Mouse (Mus musculus): Measurements from ENCODE around the gene Arhgef12.
"Not testable (repeated sequence)": the region's sequence is repeated elsewhere in the genome, so short reads cannot be mapped to it uniquely, and the experiment has no call there.

The Arhgef12 gene

DNA sequence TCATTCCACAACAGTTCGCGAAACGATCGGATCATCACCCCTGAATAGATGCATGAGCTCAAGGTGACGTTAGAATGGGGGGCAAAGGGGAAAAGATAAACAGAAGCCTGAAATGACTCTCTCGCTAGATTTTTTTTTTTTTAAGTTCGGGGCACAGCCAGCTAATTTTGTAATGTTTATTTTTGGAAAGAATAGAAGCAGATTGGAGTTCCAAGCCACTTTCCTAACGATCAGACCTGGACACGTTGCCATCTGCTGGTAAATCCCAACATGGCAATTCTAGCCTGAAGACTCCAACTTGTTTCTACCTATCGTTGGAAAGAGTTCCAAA is at the start of gene Arhgef12:
TSS of gene Arhgef12 (minus strand) at position 53 of the 331 bp plus-strand sequence.
- DNase-seq: peak; percentile 66

DNA sequence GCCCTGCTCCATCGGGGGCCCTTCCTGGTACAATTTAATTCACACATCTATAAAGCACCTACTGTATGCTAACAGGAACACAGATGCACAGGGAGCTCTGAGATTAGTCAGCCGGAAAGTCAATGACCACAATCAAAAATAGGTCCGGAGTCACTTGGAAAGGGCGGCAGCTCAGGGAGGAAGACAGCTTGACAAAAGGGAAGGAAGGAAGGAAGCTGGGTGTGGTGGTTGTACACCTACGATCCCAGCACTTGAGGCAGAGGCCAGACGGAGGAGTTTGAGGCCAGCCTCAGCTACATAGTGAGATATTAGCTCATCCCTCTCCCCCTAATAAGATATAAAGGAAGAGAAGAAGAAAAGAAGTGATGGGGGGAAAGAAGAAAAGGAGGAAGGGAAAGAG is 48.9 kb upstream of the Arhgef12 start:
- DNase-seq: no peak

DNA sequence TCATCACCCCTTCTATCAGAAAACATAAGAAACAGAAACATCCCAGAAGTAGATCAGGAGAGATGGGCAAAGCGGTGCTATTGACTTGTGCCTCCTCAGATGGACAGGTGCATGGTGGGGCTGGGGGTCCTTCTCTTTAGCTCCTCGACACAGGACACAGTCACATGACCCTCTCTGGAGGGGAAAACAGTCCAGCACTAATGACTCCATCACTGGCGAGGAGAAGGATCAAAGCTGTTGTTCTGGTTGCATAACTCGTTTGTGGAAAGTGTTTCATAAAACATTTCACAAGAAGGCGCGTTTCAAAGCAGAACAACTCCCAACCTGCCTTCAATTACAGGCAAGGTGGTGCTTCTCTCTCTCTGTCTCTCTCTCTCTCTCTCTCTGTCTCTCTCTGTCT is 44.7 kb upstream of the Arhgef12 start:
- DNase-seq: no peak

DNA sequence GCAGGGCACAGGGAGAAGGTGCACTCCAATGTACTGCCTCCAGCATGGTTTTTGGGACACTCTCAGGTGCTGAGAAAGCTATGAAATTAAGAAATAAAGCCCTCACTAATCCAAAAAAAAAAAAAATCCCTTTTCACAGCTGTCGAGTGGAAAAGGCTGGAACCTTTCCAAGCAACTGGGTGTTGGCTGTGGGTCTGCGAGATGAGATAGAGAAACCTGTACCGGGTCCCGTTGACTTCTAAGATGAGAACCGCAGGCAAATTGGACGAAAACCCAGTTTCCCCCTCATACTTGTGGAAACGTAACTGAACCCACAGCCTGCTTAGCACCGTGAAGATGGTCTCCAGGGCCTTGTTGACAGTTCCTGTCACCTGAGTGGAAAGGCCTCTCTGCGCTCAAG is 43.9 kb upstream of the Arhgef12 start:
- DNase-seq: no peak

DNA sequence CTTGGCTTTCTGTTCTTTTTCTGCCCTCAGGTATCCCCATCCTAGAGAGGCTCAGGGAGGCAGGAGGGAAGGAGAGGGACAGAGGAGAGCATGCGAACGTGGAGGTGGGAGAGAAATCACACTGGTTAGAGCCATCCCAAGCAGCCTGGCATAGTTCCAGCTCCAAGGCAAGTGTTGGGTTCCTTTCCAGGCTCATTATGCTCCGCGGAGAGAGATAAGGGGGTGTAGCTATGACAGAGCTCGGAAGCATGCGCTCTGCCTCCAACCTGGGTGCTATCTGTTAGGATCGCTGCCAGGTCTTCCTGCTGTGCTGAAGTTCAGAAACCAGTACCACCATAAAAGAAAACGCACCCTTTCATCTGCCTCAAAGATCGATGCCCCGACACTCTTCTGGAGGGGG is 43.0 kb upstream of the Arhgef12 start:
- no peak for DNase-seq

DNA sequence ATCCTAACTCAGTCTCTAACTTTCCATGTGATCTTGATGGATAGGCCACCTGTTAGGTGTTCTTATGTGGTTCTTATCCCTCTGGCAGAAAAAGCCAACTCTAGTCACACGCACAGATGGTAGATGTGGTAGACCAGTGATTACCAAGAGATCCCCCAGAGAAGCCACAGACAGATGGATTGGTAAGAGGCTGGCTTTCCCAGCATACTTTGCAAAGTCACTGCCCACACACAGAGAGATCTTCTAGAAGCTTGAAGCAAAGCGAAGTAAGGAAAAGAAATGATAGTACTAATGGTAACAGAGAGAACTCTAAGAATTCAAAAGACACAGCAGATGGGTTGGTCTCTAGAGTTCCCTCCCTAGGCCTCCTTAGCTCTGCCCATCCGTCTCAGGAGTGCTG is 42.5 kb upstream of the Arhgef12 start:
- DNase-seq: no peak

DNA sequence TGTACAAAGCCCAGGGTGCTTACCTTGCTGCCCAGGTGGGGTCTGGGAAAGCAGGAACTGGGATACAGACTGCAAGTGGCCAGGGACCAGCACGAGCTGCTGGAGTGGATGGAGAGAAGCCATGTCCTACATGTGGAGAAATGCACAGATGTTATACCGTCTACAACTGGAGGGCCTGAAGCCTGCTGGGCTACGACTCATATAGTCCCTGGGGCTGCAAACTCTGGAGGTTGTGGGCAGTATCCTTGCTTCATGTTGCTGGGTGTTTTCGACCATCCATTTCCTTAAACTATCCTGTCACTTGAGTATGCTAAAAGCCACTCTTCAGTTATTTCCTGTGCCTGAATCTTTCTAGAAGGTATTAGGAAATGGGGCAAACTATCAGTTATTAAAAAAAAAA is 38.2 kb upstream of the Arhgef12 start:
- no peak for DNase-seq

DNA sequence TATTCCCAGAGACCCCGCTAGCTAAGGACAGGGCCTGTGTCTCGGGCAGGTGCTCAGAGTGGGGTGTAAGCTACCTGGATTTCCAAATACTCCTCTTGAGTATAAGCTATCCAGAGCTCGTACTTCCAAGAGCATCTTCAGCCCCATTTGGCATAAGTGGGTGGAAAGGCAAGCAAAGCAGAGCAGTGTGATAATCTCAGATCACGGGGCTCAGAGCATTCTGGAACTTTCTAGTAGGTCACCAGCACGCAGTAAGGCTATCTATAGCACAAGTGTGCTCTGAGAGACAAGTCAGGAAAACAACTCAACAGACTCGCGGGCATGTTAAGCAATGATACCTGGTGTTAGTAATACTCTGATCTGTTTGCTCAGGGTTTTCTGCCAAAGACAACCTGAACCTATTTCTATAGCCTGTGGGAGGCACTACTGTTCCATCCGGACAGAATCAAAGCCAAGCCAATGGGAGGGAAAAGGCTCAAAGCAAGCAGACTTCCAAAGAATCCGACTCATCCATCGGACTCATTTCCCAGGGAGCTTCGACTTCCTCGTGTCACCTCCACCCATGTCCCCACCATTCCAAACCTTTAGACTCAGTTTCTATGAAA is 37.3 kb upstream of the Arhgef12 start:
- no peak for DNase-seq

DNA sequence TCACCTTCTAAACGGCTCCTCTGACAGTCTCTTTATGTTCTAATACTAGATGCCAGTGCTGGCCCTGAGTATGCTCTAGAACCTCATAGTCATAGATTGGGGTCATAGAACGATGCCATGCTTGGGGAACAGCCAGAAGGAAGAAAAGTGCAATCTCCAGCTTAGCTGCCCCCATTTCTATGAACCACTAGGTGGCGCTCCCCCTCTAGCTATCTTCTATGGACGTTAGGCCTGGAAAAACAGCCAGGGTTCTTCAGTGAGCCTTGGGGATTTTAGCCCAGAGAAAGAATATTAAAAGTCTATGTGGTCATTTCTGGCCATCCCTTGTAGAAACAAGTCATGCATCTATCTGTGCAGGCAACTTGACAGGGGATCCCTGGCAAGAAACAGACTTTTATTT is 34.8 kb upstream of the Arhgef12 start:
- DNase-seq: peak; percentile 57

DNA sequence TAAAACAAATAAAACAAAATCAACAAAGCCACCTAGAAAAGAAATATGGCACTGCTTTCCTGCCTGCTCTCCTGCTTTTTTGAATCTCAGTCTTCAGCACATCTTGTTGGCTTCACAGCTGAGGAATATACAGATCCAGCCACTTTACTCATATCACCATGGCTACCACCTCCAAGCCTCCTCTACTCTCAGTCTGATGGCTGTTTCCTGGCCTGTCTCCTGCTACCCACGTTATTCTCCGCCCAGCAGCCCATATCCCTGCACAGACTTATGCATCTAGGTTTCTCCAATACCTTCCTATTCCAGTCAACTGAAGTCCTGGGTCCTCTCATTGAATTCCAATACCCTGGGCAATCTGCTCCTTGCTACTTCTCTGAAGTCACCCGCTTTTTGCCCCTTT is 26.5 kb upstream of the Arhgef12 start:
- no peak for DNase-seq

DNA sequence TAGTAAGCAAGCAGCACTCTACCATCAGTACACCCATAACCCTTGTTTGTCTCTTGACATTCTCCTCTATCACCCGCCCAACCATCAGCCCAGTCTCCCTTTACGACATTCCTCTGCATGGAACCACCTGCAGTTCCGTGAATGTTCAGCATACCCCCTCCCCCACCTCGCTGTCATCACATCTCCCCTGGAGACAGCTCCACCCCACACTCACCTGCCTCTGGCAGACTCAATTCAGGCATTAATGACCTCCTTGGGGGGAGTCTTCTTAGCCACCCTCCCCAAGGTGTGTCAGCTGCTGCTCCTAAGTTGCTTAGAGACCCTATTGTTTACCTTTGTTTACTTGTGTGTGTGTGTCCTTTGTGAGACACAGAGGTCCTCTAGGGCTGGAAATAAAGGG is 25.3 kb upstream of the Arhgef12 start:
- no peak for DNase-seq

DNA sequence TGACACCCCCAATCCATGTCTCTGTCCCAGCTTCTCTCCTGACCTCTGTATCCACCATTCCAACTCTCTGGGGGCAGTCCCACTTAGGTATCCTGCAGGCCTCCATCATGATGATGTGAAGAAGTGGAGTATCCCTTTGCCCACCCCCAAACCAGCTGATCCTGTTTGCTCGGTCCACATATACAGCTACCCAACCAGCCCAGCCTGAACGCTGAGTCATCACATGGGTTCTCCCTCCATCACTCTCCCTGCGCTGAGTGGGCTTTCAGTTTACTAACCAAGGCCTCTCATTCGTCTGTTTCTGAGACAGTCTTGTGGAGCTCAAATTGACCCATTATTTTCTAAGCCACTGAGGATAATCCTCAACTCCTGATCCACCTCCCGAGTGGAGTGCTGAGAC is 24.9 kb upstream of the Arhgef12 start:
- DNase-seq: no peak

DNA sequence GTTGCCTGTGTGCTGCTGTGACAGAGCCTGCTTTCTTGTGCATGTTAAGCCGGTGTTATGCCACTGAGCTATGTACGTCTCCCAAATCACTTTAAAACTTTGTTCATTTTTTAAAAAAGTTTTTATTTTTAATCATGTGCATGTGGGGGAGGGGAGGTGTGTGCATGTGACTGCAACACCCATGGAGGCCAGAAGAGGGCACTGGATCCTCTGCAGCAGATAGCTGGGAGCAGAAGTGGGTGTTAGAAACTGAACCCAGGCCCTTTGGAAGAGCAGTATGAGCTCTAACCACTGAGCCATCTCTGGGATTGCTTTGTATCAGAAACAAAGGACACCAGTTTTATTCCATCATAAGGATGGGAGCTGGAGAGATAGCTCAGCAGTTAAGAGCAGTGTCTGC is 23.6 kb upstream of the Arhgef12 start:
- no peak for DNase-seq

DNA sequence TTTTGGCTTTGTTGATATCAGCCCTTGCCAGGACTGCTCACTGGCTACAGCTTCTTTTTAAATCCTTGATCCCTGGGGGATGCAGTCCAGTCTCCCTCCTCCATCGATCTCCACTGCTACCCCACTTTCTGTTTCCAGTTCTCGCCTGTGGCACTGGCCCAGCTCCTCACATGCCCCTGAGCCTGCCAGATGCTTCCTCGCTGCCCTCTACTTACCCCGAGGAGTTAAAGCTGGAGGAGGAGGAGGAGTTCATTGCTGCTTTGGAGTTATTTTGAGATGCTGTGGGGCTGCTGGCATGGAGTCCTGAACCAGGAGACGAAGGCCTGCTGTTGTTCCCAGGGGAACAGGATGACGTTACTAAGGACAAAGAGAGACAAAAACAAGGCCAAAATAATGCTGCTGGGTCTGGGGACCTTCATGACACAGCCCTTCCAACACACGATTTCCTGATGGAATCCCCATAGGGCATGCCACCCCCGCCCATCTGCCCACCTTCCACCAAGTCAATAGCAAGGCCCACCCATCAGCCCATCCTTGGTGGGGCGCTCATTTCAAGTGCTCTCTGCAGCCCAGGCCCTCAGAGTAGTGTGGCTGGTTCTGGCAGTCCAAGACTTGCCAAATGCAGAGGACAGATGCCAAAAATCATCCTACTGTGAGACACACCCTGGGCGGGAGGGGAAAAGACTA is 20.2 kb upstream of the Arhgef12 start:
- DNase-seq: no peak

DNA sequence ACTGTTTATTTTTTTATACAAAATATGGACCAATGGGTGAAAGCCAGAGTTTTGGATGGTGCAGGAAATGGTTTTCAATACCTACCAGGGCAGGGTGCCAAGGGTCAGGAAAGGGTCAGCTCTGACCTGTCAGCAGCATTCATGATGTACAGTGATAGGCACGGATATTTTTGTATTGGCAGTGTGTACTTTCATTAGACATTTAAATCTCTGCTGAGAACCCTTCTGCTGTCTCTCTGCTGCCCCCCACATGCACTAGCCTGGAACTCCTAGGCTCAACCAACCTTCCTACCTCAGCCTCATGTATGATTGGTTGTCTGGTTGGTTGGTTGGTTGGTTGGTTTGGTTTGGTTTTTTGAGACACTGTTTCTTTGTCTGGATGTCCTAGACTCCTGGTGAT is 15.3 kb upstream of the Arhgef12 start:
- DNase-seq: no peak

DNA sequence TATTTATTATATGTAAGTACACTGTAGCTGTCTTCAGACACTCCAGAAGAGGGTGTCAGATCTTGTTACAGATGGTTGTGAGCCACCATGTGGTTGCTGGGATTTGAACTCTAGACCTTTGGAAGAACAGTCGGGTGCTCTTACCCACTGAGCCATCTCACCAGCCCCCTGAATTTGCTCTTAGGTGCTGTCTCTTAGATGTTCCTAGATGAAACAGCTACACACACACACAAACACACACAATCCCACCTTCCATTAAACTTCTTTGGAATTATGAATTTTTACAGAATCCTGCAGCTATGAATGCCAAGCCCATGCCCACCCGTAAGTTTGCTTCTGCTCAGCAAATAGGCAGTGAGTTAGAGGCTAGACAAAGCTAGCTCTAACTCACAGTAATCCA is 14.9 kb upstream of the Arhgef12 start:
- not testable (repeated sequence) for DNase-seq

DNA sequence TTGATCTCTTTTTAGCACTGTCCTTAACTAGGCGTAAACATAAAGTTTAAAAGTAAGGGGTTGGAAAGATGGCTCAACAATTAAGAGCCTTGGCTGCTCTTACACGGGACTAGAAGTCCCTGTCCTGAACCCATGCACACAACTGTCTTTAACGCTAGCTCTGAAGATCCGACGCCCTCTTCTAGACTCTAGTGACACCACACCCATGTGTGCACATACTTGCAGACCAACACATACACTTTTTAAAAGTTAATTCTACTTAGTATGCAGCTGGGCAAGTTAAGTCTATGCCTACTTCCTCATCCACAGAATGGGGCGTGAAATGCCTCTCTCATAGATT is 9.9 kb upstream of the Arhgef12 start:
- no peak for DNase-seq

DNA sequence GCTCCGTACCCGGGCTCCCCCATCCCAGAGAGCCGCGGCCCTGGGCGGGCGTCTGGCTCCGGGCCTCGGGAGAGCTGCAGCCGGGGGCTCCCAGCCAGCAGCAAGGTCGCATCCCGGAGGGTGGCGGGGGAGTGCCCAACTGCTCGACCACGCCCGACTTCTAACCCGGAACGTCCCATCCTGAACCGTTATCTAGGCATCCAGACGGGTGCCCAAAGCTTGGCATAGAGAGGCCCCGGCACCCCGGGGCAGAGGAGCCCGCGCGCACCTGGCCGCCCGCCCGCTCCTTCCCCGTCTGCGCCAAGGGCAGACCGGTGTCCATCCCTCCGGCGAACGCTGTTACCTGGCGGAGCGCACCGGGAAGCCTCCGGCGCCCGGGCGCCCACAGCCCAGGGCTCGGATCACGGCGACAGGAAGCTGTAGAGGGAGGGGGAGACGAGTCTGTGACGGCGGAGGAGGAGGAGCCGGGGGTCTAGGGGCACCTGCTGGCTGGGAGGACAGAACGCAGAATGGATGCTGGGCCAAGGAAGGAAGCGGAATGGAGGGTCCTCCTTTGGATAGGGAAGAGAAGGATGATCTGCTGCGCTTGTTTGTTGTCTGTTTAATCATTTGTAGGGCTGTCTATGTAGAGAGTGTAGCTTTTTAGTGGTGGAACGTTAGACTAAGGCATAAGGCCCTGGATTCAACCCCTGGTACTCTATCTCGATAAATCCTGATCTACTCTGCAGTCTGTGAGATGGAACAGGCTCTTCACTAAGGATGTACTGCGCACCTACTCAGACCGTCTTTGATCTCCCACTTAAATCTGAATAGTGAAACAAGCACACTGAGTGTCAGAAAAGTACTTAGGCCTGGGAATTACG is 9.3 kb upstream of the Arhgef12 start, which contains the start of gene Tmem136:
TSS of gene Tmem136 (minus strand) at position 437 of the 863 bp plus-strand sequence.
- DNase-seq: peak; percentile 79

DNA sequence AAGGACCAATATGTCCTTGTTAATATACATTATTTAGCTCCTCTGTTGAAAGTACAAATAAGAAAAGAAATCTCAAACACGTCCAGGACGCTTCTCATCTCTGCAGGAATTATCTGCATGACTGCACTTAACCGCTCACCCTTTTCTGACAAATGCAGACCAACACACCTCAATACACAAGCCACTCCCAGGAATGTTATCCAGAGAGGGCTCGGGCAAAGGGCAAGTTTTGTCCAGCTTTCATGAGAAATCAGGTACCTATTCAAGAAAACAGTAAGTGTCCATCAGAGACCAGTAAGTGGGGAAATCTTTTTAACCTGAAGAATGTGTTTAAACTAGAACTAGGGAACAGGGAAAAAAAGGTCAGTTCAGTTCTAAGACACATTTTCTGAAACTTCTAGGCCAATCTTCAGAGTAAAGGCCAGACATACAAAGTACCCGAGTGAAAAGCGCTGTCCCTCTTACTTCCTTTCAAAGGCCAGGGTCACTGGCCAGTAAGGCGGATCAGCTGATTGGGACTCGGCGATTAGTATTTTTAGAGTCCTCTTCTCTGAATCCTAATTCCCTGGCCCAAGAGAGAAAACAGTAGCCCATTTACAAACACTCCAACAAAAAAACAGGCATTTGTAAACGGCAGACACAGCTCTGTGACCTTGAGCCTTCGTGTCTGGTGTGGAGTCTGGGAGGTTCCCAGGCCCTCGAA is 8.5 kb upstream of the Arhgef12 start:
- DNase-seq: no peak

DNA sequence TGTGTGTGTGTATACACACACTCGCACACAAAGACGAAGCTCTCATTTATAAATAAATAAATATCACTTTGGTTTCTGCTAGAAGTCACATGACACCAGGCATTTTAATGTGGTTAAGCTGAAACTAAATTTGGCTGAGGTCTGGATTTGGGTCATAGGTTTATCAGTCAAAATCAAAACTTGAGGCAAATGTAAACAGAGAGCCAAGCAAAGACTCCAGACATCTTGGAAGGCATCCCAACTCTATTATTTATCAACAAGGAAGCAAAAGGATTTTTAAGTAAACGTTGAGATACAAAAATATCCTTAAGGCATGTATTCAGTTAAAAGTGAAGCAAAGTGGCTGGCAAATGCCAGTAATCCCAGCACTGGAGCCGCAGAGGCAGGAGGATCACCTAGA is 7.8 kb upstream of the Arhgef12 start:
- DNase-seq: no peak

DNA sequence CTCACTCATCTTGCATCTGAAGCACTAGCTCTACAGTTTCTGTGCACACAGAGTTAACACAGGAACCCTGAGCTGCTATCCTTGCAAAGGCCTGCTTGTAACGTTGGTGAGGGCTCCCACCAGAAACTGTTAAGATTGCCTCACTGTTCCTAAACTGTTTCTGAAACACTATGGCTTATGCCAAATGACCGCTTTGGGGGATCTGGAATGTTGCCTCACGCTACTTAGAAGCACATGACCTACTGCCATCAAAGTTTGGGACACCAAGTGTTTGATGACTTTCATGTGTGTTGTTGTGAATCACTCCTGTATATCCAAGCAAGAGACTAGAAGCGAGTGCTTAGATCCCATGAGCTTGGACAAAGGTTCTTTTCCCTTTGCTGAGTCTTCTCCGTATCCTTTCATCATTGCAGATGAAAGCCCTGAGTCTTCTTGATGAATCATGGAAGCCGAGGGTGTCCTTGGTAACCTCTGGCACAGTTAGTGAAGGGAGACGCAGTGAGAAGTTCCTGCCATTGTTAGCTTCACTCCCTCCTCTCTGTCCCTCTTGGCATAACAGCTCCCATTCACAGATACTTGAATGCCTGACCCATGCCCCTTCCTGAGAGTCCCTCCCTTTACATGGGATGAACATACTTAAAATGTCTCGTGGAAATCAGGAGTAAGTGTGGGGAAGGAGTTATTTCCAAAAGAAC is 3.4 kb upstream of the Arhgef12 start:
- no peak for DNase-seq

DNA sequence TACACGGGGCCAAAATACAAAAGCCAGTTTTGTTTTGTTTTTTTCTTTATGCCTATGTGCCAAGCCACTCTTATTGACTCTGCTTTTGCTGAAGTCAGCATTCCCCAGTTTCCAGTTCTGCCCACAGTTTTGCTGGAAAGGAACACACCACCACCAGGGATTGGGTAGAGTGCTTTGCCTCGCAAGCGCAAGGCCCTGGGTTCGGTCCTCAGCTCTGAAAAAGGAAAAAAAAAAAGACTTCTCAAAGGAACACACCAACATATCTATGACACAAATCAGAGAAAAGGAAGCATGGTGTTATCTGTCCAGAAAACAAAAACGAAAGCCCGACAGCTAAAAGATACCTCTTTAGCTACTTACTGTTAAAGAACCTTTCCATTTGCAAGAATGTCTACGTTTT is 2.1 kb upstream of the Arhgef12 start:
- DNase-seq: no peak

DNA sequence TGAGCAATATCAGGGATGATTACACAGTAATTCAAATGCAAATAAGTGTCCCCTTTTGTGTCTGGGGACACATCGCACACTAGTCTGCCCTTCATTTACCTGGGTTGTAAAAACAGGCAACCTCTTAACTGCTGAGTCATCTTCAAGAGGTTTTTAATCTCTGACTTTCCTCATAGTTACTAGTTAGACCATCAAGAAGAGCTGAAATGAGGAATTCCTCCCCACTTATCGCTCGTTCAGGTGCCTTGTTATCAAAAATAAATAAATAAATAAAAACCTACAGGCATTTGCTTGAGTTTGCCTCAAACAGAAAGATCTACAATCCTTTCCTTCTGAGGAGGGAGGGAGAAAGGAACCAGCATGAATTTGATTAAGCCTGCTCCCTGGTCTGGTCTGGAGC is 1.7 kb upstream of the Arhgef12 start:
- DNase-seq: no peak
